Mouse (Mus musculus) C2C12 (cell line): ENCODE measurements around the gene Nck2.

ENCODE experiments used
- CEBPB ChIP-seq: IDR thresholded peaks from one replicate; pipeline ENCODE4 v1.6.1; 2011; ENCODE audit warnings: low read depth, mild to moderate bottlenecking, control low read depth, moderate library complexity
- CTCF ChIP-seq: IDR thresholded peaks from one replicate; pipeline ENCODE4 v1.5.1; 2011; ENCODE audit not compliant: control insufficient read depth, insufficient read depth, insufficient read length
- MAX ChIP-seq: IDR thresholded peaks from one replicate; pipeline ENCODE4 v1.6.1; 2011; ENCODE audit warnings: mild to moderate bottlenecking, control low read depth
- MYOD1 ChIP-seq: IDR thresholded peaks from one replicate; pipeline ENCODE4 v1.6.1; 2011; ENCODE audit warnings: low read depth; ENCODE audit not compliant: control insufficient read depth, insufficient read length
- MYOG ChIP-seq: IDR thresholded peaks from one replicate; pipeline ENCODE4 v1.6.1; 2011; ENCODE audit not compliant: control insufficient read depth, insufficient read length; ENCODE audit errors: extremely low read depth
- USF1 ChIP-seq: IDR thresholded peaks from one replicate; pipeline ENCODE4 v1.6.1; 2011; ENCODE audit warnings: low read depth, mild to moderate bottlenecking, control low read depth, moderate library complexity

- TF ChIP-seq MAX (no peak), CTCF (no peak), USF1 (no peak), MYOD1 (no peak), MYOG (no peak), CEBPB (no peak)
Observed at GRCm38 (mm10) chr1:43571105-43571504, 126.7 kb downstream of the Nck2 start.
